Mouse (Mus musculus) cerebellum, postnatal 36 days (tissue): ENCODE measurements around the gene Madcam1.

Experiments
- DNase-seq, 2 experiments: peaks; one replicate each; pipeline ENCODE4 v3.0.0; 2021 to 2022; ENCODE audit warnings: mixed read lengths in 2 of 2

Madcam1 gene

DNA sequence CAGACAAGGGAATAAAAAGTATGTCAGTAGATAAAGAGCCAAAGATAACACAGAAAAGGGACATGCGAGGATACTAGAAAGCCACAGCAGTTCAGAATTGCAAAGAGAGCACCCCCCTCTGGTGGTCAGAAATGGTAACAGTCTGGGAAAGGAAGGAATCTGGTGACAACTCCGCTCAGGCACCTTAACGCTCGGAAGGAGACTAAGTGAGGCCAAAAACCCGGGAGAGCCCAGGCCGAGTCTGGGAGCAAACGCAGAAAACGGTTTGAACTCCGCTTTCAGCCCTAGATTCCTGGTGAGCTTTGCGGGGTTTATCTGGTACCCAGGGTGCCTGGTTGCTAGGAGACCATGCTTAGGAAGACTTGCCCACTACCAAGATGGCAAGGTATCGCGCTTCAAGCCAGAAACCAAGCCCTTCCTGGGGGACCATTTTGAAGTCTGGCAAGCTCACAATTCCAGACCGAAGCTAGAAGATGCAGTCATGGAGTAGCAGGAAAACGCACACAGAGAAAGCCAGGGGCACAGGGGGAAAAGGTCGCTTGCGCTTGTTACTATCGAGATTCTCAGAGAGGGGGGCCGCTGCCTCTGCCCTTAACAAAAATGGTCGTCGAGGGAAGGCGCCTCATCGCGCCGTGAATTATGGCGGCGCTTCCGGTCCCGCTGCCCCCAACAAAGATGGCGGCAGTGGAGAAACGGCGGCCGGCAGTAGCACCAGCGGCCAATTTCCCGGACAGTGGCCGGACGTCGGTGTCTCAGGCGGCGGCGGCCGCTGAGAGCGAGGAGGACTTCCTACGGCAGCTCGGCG, 4.6 kb downstream of the Madcam1 start, which contains the start of gene Tpgs1:
Tpgs1 (plus strand) TSS at position 599 of the 805 bp plus-strand sequence.
- peak; percentile 85 to 97 for DNase-seq

DNA sequence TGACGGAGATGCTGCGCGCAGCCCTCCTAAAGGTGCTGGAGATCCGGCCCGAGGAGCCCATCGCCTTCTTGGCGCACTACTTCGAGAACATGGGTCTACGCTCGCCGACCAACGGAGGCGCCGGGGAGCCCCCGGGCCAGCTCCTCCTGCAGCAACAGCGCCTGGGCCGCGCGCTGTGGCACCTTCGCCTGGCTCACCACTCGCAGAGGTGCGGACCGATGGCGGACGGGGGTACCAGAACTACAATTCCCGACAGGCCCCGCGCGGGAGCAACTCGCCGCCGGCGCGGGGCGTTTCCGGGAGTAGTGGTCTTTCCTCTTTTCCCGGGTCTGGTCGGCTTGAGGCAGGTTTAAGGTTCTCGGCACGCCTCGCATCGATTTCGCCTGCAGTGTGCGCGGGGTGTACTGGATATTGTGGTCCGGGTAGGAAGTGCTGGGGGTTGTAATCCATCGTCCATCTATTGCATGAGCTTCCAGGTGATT, 5.3 kb downstream of the Madcam1 start:
- peak; percentile 77 to 78 for DNase-seq

DNA sequence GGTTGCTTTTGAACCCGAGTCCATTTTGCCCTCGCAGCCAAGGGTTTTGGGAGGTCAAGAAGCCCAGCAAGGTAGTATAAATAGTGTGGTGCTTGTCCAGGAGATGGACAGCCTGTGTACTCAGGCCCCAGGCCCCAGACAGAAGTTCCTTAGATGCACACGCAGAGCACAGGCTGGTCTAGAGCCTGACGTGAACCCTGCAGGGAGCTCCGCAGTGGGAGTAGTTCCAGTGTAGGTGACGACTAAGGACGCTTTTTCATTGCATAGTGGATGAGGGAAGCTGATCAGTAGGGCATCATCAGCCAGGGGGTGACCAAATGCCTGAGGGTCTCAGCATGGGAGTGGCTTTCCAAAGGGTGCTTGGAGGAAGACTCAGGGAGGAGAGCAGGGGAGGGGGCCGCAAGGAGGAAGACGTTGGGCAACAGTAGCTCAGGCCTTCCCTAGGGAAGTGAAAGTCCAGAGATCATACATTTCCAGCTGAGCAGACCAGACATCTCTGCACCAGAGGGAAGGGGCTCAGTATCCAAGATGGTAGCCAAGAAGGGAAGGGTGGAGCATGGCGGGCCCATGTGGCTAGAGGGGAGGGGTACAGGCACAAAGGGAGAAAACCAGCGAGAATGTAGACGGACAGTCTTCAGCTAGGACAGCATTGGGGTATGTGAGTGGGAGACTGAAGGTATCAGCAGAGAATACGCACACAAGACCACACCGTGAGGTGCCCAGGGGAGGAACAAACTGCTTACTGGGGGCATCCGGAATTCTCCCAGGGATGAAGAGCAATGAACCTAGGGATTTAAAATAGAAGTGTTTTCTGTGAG, 5.9 kb downstream of the Madcam1 start:
- DNase-seq = no peak

DNA sequence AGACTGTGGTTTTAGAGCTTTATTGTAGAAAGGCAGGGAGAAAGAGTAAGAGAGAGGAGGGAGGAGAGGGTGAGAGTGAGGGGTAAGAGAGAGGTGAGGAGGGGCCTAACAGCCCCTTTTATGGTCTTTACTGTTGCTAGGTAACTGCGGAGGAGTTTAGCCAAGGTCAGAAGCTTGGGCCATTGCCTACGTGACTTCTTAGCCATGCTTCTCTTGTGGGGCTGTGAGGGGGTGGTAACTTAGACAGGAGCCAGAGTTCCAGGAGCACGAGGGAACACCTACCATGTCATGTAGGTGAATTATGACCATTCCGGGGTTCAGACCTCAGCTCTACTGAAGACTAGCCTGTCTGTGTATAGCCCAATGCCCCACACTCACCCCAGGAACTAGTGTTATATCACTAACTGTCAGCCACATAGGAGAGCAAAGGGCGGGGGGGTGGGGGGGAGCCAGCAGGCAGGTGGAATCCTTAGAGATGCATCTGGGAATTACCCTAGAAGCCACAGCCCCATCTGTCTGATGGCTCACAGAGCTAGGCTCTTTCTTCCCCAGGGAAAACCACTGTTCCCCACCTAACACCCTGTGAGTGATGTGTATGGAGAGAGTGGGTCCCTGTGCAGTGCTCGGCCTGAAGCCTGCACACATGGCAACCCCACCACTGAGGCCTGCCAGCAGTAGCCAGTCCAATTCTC, 7.2 kb downstream of the Madcam1 start:
- no peak for DNase-seq

DNA sequence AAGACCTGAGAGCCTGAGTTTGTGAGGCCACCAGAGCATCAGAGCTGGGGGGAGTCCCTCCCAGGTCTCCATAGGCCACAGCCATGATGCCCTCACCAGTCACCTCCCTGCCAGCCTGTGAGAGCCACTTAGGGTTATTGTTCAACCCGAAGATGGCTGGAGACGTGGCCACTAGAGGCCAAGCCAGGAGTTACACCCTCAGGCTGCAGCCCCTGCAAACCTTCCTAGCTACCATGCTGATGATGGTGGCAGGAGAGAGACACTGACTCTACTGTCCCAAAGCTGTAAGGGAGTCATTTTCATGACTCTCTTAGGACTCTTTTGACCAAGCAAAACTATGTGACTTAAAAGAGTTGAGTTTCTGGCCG, 7.7 kb downstream of the Madcam1 start:
- no peak for DNase-seq

DNA sequence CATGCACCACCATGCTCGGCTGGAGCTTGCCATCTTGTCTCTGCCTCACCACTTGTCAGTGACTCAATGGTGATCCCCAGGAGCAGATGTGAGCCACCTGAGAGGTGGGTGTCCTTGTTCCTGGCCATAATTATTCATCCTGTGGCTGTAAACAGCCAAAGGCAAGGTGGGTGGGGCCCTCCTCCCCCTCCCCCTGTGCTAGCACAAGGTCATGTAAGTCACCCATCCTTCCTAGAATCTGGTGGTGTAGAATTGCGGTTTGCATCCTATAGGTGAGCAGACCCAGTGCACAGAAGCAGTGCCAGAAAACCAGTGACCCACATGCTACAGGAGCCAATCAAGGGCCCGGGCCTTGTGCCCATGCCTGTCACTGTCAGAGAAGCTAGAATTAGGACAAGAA, 8.7 kb downstream of the Madcam1 start:
- DNase-seq = no peak

DNA sequence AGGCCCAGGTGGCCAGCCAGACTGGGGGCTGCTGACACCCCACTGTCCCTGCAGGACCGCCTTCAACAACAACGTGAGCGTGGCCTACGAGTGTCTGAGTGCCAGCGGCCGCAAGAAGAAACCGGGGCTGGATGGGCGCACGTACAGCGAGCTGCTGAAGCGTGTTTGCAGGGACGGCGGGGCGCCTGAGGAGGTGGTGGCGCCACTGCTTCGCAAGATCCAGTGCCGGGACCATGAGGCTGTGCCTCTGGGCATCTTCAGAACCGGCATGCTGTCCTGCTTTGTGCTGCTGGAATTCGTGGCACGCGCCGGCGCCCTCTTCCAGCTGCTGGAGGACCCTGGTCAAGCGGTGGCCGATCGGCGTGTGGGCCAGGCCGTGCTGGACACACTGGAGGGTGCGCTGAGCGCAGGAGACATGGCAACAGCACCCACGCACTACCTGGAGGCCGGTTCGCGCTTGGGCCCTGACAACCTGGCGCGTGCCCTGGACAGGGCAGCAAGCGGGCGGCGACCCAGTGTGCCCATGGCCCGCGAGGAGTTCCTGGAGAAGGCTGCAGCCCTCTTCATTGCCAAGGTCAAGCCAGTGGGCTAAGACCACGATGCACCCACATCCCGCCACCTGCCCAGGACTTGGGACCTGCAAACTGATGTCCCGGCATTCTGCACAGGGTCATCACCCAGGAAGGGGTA, 11.1 kb downstream of the Madcam1 start:
- no peak for DNase-seq

DNA sequence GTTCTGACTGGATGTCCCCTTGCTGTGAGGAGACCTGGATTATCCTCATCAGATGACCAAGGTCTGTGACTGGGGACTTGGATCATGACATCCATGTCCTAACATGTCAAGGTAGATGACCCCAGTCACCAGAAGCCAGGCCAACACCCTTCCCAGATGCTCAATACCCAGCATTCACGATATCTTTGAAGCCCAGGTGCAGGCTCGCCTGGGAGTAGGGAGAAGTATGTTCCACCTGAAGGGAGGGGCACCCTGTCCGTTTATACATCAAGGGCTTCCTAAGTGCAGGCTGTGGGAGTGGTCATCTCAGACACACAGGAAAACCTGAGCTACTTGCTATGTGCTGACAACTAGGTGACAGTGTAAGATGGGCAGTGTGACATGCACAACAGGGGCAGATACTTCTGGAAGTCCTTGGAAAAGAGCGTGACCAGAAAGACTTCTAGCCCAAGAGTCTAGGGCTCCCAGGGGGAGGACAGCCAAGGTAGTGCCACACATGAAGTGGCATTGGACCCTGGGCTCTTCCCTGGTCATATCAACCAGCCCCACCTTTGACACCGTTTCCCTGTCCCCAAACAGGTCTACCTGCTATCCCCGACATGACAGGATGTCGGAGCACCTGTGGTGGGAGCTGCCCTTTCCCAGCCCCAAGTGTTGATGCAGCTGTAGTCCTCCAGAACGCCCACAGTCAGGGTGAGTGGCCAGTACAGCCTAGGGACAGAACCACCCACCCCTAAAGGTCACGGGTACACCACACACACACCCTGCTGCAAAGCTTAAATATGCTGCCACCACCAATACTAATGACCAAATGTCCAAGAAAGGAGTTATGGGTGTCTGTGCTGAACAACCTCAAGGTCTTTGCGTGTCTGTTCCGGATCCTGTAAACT, 16.5 kb downstream of the Madcam1 start:
- no peak for DNase-seq

DNA sequence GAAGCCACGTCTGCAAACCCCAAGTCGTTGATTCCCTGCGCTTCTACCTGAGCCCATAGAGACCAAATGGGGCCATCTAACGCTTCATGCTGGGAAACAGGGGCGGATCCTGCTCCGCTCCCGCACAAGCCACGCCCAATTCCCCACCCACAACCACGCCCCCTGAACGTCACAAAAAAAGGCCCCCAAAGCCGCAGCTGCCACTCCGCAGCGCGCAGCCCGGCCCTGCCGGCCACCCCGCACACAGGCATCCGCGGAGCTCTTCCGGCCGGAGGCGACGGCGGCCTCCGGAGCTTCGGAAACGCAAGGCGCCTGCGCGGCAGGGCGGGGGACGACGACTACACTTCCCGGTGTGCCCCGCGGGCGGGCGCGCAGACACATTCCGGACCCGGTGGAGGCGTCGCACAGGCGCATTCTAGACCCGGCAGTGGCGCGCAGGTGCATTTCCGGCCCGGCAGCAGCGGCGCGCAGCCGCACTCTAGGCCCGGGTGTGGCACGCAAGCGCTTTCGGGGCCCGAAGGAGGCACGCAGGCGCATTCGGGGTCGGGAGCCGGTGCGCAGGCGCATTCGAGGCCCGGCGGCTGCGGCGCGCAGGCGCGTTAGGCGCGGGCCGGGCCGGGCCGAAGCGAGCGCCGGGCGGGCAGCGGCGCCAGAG, 17.4 kb downstream of the Madcam1 start, which contains the start of gene Cdc34:
Cdc34 (plus strand) TSS at position 605 of the 655 bp plus-strand sequence.
- peak; percentile 99 for DNase-seq

DNA sequence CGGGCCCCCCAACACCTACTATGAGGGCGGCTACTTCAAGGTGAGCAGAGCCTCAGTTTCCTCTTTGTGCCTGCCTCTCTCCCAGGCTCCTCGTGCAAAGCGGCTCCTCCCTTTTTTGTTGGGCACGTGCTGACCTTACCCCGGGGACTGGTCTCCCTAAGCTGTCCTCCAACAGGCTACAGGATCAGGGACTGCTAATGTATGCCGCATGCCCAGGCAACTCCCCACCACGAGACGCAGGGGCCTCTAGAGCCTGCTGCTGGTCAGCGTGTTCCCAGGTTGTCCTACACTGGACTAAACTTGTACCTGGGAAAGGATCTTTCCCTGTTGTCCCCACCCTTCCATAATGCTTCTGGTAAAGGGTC, 18.2 kb downstream of the Madcam1 start:
- DNase-seq = peak in 1 of 2 experiments; percentile 25

DNA sequence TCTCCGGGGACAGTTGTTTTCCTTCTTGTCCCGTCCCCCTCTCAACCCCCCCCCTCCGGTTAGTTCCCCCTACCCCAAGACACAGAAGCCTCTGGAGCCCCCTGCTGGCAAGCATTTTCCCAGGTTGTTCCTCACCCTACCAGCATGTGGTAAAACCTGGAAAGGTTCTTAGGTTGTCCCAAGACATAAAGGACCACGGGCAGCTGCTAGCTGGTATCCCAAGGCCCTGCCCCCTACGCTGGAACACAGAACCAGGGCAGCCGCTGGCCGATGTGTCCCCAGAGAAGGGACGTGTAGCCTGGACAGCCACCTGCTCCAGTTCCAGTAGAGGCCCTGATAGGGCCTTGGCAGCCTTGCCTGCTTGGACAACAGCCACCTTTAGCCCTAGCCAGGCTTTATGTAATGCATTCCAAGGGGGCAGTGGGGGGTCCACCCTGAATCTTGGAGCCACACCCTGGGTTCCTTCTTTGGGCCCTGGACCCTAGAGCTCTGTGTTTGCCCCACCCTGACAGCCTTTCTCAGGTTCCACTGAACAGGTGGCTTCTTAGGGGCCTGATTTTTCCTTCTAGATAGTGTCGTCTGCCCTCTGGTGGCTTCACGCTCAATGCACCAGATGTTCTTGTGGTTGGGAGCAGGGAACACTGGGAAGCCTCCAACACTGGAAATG, 18.7 kb downstream of the Madcam1 start:
- peak; percentile 41 to 50 for DNase-seq

DNA sequence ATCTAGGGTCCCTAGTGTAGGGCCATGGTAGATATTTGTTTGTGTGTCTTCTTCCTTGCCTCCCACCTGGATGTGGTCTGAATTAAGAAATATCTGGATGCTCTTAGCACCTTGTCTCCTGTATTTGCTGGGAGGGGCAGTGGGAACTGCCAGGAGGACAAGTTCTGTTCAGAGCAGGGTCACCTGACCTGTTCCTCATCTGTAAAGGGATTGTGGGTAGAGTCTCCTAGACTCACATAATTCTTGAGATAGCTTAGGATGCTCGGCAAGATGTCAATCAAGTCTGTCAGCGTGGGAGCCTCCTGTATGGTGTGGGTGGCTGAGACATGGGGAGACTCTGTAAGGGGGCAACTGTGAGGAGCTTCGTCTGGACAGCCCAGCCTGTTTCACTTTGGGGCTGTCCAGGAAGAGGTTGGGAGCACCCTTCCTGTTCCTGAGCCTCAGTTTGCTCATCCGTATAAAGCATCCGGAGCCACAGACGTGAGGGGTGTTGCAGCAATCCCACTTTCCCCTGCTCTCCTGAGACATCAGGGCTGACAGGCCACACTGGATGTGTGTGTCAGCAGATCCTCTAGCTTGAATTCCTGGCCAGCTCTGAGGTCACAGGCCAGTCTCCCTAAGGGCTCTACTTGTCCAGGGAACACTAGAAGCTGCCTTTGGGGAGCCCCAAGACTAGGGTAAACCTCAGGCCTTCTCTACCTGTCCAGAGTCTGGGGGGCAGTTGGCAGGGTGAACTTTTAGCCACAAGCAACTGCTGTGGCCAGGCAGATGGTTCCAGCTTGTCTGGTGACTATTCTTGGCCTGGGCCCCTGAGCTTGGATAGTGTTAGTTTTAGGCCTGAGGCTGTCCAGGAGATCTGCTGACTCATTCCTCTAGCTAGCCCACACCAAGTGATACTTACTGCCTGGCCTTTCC, 19.6 kb downstream of the Madcam1 start:
- no peak for DNase-seq

DNA sequence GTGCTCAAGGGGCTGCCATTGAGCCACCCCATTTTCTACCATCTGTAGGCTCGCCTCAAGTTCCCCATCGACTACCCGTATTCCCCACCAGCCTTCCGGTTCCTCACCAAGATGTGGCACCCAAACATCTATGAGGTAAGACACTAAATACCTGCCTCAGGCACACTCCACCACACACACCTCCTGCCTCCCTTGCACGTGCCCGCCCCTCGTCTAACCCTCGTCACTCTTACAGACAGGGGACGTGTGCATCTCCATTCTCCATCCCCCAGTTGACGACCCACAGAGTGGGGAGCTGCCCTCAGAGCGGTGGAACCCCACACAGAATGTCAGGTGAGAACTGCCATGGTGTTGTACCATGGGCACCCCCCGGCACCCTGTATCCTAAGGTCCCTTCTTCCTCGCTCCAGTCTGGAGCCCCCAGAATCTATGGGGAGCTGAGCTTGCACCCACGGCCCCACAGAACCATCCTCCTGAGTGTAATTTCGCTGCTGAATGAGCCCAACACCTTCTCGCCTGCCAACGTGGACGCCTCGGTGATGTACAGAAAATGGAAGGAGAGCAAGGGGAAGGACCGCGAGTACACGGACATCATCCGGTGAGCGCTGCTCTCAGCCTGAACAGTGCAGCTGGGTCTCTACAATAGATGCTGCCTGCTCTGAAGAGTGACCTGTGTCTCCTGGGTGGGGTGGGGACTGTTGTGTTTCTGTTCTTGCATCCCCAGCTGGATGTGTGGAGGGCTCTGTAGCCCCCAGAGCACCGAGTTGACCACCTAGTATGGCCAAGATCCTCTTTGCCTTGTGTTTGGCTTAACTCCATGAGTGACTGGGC, 20.6 kb downstream of the Madcam1 start:
- DNase-seq = no peak

DNA sequence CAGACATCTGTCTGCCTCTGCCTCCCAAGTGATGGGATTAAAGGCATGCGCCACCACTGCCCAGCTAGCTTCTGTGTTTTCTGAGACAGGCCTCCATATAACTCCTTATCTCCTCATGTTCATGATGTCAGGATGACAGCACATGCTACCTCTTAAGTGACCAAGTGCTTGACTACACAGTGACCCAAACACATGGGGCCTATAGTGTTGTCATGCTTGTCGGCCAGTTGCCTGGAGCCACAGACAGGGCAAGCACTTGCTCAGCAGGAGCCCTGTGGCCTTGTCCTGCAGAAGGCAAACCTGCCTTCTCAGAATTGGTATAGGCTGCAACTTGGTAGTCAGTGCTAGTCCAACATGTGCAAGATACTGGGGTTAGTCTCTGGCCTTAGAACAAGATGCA, 21.9 kb downstream of the Madcam1 start:
- DNase-seq = no peak

DNA sequence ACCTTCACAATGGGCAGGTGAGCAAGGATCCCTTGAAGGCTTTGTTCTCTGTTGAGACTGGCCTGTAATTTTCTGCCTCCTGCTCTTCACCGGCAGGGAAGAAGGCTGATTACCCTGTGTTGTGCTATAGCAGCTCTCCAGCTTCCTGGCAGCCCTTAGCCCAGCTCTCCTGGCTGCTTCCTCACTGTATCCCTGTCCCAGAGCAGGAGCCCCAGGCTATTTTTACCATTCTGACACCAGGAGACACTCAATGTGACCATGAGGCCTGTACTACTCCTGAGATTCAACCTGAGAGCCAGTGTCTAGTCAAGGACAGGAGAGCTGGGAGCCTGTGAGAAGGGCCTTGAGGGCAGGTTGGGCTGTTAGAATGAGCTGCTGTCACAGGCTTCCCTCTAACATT, 22.3 kb downstream of the Madcam1 start:
- no peak for DNase-seq

DNA sequence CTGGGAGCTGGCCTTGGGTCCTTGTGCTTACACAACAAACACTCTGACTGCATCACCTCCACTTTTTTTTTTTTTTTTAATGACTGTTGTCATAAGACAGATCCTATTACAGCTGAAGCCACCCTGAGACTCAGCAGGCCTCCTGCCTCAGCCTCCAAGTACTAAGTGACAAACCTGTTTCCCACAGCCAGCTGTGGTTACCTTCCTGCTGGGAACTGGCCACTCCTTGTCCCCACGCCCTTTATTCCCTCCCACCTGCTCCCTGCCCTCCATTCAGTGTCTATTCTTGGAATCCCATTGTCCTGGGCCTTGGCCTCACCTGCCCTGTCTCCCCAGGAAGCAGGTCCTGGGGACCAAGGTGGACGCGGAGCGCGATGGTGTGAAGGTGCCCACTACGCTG, 23.2 kb downstream of the Madcam1 start:
- no peak for DNase-seq

DNA sequence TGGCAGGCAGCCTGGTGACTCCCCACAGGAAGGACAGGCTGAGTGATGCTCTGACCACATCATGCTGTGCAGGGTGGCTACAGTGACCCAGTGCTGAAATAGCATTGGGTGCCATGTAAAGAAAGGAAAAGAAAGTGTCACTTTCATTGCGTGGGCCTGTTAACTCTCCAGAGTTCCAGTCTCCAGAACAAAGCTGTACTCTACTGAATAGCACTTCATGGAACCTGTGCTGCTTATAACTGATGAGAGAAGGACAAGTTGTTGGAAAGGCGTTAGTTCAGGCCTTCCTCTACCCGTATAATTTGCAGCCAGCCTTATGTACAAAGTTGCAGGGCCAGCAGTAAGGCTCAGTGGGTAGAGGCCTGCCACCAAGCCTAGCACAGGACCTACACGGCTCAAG, 24.4 kb downstream of the Madcam1 start, which contains the start of gene Gzmm:
Gzmm (plus strand) TSS at position 301 of the 400 bp plus-strand sequence.
- DNase-seq = no peak

DNA sequence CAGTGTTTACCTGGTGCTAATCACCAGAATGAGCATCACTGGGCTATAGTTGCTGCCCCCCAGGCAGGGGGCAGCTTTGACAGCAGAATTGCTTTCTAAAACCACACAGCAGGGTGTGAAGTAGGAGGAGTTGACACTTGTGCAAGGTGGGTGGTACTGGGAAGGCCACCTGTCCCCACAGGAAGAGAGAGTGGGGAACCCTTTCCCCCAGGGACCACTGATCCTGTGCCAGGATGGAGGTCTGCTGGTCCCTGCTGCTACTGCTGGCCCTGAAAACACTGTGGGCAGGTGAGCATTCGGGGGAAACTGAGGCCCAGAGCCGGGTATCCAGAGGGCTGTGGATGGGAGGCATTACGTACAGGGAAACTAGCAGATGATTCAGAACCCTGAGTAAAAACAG, 24.8 kb downstream of the Madcam1 start:
- DNase-seq = no peak
